Mouse (Mus musculus) small intestine, adult 2 months (tissue): ENCODE measurements around the gene Anks6.

ENCODE experiments used
- CTCF ChIP-seq: fragments of 200-500 bp; IDR thresholded peaks from 2 replicates; pipeline ENCODE4 v1.5.1; 2012; ENCODE audit warnings: low read depth, mild to moderate bottlenecking, control low read depth, inconsistent platforms, low read length, moderate library complexity, mixed read lengths; ENCODE audit not compliant: insufficient replicate concordance, insufficient read length; ENCODE audit errors: extremely low read depth
- POLR2A ChIP-seq: fragments of 200-500 bp; IDR thresholded peaks from 2 replicates; pipeline ENCODE4 v1.6.1; 2012; ENCODE audit warnings: low read depth, mild to moderate bottlenecking, control low read depth, inconsistent platforms, low read length, moderate library complexity

GRCm38 (mm10) chr4:47055570-47056080 lies 1.6 kb downstream of the Anks6 start:
- TF ChIP-seq CTCF (no peak), POLR2A (no peak)
